Mouse (Mus musculus): ENCODE measurements at regions not wholly inside any gene's neighbourhood (a gene's known extent, or its start where the extent isn't known, plus 50 kb on each side); places are given as distances from the start of the nearest gene placed in this dataset.

DNA sequence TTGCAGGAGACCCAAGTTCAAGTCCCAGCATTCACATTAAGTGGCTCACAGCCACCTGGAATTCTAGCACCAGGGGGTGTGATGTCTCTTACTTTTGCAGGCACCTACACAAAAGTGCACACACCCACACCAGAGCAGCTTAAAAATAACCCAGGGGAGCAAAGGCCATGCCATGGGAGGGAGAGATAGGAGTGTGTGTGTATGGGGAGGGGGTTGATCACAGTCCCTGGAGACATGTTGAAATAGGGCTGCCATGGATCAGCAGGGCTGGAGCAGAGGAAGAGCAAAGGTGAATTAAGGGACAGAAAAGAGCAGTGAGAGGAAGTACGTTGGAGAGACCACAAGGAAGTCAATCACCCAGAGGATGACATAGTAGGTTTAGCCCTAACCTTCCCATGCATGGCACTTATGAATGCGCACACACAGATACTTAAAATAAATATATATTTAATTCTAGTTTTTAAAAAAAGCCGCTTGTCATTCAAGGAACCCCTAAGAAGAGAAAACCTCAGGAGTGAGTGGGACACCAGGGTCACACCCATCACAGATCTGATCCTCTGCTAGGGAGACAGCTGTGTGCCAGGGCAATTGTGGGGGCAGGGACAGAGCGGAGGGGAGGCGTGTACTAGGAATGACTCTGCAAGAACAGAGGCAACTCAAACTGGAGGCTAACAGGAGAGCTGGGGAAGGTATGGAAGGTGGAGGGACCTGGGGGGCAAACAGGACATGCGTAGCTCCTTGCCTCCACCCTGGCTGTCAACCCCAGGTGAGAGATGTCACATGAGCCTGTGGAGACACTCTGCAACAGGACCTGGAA is 189.5 kb upstream of the Rybp start:
- no peak for DNase-seq (ENCODE audit: low spot score)

DNA sequence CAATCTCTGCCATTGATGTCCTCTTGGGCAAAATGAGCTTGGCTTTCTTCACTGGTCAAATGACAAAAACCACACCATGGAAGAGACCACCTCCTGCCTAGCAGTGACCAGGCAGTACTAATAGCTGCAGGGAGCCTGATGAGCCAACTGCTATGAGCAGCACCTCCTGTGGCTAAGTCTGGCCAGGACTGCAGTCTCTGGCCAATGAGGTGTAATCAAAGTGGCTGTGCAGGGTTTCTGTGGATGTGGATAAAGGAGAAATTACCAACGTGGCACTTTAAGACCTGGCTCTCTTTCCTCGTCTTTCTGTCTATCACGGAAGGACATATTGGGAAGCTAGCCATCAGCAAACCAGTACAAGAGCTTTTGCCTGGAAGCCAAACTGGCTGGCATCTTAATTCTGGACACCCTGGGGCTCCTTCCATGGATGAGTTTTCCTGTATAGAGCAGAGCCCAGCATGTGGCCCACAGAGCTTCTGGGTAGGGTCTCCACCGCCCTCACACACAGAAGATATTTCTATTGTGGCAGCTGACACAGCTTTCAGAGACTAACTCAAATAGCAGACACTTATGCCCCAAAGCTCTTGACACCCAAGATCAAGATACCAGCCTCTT is 188.2 kb upstream of the Rybp start:
- DNase-seq (ENCODE audit: low spot score), result no peak

DNA sequence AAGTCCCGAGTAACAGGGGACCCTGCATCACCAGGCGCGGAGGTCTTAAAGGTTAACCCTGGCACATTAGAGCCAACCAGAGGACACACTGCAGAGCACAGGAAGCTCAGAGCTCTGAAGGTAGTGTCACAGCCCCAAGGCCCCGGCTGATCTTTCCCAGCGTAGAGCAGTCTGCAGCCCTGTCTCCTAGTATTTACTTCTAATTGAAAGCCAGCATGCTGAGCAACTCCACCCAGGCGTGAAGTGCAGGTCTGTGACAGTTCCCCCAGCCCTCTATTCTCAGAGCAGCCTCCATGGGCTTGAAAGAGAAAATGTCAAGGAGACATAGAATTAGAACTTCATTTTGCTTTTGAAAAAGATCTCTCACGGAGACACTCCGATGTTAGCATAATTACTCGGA is 187.0 kb upstream of the Rybp start:
- no peak for DNase-seq (ENCODE audit: low spot score)

DNA sequence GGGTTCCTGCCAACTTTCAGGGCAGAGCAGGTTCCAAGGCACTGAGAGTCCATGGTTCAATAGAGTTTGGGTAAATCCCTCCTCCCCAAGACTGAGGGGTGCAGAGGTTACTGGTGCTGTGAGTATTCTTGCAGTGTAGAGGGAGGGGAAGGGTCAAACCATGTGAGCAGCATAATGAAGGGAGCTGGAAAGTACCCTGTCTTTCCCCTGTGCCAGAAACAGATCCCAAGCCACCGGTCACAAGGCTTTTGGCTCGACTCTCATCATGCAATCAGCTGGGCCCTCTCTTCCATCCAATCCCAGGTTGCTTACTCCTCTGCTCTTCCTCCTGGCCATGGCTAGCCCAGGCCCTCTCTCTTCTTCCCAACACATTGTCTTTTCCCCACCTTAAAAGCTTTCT is 182.8 kb upstream of the Rybp start:
- DNase-seq (ENCODE audit: low spot score), result no peak

DNA sequence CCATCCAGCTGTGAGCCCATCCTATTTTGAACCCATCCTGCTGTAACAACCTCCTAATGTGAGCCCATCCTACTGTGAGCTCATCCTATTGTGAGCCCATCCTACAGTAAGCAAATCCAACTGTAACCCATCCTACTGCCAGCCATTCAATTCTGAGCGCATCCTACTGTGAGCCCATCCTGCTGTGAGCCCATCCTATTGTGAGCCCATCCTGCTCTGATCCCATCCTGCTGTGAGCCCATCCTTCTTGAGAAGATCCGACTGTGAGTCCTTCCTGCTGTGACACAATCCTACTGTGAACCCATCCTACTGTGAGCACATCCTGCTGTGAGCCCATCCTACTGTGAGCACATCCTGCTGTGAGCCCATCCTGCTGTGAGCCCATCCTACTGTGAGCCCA is 175.5 kb upstream of the Rybp start:
- DNase-seq (ENCODE audit: low spot score), result no peak

DNA sequence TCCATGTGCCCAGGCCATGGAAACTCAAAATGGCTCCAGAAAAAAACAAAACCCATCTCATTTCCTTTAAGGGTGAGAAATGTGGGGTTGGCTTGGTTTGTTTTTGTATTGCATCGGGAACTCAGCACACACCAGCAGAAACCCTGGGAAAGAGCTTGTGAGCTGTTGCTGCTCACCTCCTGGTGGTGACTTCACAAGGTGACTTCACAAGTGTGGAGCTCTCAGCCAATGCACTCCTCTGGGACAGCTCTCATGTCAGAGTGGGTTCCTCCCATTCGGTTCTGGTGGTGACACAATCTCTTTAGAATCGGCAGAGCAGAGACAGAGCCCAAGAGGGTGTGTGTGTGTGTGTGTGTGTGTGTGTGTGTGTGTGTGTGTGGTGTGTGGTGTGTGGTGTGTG is 166.1 kb upstream of the Rybp start:
- DNase-seq (ENCODE audit: low spot score), result no peak

DNA sequence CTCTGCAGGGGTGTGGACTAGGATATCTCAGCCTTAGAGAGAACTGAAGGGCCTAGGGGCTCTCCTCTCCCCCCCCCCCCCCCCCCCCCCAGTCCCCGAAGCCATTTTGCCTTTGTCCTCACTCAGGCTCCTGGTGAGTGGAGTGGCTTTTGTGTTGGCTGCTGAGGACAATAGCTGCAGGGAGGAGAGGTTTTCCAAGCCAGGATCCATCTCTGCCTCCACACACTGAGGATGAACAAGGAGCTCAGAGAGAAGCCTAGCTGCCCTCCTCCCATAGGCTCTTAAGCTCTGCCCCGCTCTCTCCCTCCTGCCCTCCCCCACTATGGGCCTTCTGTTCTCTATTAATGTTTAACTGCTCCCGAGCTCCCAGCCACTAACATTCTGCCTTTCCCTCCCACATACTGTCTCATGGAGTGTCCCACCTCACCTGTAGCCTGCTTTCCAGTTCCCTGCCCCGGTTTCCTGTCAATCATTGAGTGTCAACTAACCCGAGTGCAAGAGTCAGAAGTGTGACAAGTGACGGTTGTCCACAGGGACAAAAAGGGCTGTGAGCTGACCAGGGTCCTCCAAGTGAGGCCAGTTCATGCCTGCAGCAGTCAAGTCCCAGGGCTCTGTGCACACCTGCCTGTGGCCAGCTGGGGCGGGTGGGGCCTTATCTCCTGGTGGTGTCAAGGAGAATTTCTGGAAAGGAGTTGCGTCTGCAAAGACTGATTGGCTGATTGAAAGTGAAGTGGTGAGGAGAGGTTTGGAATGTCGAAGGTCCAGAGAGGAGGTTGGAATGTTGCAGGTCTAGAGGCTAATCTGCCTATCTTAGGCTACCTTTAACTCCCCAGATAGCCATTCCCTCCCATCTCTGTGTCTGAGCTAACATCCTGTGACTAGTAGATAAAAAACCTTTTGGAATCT is 165.1 kb upstream of the Rybp start:
- no peak for DNase-seq (ENCODE audit: low spot score)

DNA sequence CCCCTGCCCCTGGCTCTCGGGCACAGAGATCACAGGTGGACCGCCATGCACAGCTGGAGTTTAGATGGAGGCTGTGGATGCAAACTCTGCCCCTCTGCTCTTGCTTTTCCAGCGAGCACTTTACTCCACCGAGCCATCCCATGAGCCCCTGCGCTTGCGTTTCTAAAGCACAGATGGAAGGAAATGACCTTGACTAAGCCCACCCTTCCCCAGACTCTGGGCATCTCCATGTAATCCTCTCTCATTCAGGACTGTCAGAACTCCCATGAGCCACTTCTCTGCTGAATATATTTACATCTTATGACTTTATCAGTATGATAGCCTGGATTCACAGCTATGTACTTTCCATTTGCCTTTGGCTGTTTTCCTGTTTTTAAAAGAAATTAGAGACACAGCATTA is 162.8 kb upstream of the Rybp start:
- DNase-seq (ENCODE audit: low spot score), result no peak

DNA sequence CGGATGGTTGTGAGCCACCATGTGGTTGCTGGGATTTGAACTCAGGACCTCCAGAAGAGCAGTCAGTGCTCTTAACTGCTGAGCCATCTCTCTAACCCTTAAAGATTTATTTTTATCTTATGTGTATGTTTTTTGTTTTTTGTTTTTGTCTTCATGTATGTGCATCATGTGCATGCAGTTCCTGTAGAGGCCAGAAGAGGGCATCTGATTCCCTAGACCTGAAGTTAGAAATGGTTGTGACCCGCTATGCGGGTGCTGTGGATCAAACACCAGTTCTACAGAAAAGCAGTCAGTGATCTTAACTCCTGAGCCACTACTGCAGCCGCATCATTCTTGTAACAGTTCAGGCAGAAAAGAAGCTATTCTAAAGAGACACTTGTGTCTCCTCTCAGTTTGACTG is 161.8 kb upstream of the Rybp start:
- no peak for DNase-seq (ENCODE audit: low spot score)

DNA sequence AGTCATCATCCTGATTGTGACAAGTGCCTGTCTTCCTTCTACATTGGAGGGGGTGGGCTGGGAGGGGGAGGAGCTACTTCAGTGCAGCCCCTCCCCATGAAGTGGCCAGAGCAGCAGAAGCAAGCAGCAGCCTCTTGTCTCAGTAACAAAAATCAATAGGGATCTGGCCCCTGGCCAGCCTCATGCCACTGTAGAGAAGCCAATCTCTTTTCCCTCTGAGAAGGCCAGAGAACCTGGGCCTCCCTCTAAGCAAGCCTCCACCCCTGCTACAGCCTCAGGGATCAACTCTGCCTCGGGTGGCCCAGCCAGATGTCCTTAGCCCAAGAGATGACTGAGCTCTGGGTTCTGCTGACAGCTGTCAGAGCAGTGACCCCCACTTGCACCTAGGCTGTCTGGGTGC is 159.9 kb upstream of the Rybp start:
- DNase-seq (ENCODE audit: low spot score), result no peak

DNA sequence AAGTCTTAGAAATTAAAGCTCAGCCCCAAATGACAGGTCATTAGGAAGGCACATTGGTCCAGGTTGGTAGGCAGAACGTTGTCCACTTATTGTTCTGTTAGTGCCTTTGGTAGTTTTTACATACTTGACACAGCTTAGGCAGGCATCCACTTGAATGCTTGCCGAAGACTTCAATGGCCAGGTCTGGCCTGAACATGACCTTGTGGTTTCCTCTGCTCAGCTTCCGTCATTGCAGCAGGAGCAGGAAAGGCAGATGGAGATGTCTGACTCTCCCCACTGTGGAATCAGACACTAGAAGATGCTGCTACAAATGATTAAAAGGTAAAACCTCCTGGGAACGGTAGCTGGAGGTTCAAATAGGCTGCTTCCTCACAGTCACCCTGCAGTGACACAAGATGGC is 159.5 kb upstream of the Rybp start:
- DNase-seq (ENCODE audit: low spot score), result no peak

DNA sequence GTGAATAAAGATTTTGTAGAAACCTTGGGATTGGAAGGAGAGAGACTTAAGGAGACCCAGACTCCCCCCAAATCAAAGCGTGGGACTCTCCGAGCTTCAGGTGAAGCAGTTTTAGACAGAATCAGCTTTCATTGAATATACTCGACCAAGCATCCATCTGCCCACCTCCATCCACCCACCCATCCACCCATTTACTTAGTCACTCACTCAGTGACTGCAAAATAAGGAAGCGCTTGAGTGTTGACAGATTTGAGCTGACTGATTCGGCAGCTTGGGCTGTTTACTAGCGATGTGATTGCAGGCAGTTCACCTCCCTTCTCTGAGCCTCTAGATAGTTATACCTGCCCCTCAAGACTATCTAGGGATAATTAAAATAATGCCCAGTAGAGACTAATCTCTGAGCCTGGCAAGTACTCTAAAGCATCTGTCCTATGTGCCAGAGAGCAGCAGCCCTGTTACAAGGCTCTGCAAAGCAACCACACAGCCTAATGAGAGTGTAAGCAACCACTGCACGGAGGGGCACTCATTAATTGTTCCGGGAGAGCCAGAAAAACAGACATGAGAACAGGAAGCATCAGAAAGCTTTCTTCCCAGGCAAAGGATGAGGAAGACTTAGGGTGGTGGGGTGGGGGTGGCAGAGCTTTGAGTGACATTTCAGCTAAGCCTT is 151.9 kb upstream of the Rybp start:
- DNase-seq (ENCODE audit: low spot score), result no peak

DNA sequence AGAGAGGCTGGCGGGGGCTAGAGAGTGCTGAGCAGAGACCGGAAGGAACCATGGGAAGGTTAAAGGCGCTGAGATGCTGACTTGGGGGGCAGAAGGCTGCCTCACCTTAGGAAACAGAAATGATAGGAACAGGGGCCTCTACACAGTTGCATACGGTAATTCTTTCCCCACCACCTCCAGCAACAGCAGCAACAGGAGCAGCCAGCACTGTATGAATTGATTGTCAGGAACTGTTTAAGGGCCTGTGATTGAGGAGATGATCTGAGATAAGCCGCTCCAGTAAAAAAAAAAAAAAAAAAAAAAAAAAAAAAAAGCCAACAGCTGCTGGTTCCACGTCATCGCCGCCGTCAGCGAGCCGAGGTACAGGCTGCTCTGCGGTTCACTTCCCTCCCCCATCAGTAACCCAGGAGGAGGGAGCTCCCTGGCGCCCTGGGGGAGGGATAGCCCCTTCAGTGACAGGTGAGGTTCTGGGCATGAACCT is 151.3 kb upstream of the Rybp start:
- peak; percentile 6 for DNase-seq (ENCODE audit: low spot score)

DNA sequence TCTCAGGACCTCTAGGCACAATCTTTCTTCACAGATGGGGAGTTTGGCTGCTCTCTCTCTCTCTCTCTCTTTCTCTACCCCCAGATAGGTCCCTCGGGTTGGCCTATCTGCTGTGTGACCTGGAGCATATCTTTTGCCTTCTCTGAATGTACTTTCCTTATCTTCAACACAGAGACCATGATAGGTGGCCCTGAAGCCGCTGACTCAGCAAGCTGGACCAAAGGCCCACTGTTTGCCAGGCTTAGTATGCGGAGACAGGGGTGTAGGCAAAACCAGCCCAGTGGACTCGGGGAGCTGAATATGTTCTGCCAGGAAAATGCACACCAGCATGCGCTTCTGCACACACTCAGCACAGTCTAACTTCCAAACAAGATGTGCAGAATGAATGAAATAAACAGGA is 150.7 kb upstream of the Rybp start:
- DNase-seq (ENCODE audit: low spot score), result no peak

DNA sequence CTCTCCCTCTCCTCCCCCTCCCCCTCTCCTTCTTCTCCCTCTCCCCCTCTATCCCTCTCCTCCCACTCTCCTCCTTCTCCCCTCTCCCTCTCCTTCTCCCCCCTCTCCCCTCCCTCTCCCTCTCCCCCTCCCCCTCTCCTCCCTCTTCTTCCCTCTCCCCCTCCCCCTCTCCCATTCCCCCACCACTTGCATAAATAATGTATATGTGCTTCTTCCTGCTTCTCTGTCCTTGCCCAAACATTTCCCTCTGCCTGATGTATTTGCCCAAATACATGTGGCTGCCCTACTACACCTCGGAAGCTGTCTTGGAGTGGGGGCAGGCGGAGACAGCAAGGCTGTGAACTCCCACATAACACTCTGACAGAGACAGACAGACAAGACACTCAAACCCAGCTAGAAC is 149.2 kb upstream of the Rybp start:
- DNase-seq (ENCODE audit: low spot score), result no peak

DNA sequence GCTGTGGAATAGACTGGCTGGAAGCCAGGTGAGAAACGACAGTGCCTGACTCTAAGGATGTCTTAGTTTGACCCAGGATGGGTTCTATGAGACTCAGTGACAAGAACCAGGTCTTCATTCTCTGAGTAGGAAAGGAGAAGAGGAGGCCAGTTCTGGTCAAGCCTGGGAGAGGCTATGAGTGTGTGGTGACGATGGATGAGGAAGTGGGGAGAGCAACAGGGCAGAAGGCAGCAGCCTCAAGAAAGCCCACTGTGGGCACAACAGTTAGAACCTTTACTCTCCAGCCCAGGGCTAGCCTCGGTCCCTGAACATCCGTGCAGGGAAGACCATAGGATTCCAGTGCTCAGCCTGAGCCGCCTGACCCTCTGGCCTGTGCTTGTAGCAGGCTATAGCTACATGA is 147.9 kb upstream of the Rybp start:
- no peak for DNase-seq (ENCODE audit: low spot score)

DNA sequence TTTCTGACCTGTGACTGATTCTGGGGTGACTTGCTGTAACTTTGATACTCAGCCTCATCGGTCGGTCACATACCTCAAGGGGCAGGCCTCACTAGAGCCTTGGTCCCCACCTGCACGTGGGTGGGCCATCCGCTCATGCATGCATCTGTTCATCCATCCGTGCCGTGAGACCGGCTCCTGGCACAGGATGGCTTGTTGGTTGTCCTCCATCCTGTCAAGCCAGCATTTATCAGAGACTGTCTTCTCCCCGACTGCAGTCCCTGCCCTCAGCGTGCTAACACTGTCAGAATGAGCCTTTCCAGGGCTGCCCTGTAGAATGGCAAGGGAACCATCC is 146.2 kb upstream of the Rybp start:
- DNase-seq (ENCODE audit: low spot score), result no peak

DNA sequence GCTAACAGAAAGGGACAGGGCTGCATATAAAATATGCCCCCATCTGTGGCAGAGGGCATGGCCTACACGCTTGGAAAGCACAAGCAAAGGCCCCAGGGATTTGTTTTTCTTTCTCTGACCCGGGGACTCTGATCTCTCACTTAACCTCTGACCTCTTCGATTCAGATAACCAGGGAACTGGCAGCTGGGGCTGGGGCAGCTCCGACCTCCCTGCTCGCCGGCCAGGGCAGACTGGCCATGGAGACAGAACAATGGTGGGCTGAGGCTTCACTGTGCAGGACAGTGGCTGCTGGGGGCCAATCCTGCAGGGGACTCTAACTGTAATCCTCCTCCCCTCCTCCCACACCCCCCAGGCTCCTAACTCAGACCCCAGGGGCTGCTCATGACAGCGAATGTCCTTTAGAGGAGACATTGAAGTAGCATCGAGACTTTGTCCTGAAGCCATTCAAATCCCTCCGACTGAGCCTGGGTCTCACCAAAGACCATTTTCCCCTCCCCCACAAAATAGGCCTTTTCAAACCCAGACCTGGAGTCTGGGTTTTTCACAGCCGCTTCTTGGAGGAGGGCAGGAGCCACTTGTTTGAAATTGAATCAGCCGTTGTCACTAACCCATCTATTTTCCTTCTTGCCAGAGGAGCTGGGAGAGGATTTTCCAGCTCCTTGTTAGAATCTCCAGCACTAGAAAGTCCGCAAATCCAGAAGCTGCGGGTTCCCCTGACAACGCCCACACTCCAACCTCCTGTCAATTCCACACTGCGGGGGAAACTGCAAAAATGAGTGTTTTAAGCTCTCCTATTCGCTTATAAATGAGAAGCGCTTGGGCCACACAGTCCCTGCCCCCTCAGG is 145.6 kb upstream of the Rybp start:
- no peak for DNase-seq (ENCODE audit: low spot score)

DNA sequence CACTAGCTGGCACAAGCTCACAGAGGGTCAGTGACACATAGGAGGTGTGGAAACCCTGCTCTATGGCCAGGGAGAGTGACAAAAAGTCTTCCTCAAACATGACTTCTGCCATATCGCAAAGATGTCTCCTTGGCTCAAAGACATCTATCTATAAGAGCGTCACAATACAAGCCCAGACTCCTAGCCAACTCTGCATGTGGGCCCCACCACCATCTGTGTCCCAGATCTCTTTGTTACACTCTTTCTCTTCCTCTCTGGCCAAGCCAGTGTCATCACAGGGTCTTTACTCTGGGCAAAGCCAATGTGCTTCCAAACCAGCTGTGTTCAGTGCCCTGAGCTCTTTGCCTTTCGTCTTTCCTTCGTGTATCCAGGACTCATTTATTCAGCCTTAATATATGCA is 143.0 kb upstream of the Rybp start:
- DNase-seq (ENCODE audit: low spot score), result no peak

DNA sequence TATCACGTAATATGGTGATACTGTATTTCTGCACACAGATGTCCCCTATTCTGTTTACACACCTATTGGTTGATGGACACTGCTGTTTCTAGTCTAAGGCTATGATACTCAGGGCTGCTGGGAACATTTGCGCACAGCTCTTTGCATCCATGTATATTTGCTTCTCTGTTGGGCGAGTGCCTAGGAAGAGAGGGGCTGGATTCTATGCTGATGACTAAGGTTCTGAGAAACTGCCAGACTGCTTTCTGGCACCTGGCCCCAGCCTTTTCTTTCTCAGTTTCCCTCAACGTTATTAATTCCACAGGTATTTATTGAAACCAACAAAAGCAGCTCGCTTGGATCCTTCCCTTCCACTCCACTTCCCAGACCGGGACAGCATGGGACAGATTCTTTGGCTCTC is 142.2 kb upstream of the Rybp start:
- no peak for DNase-seq (ENCODE audit: low spot score)

DNA sequence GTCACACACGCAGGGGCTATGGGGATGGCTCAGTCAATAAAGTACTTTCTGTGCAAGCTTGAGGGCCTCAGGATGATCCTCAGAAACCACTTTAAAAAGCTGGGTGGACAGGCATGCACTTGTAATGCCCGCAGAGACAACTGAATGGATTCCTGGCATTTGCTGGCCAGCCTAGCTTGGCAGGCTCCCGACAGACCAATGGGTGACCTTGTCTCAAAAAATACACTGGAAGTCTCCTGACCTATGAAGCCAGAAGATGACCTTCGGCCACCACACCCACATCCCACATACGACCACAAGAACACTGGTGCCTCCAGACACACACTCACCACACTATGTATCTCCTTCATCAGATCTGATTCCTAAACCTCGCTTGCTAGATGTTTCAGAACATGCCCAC is 141.5 kb upstream of the Rybp start:
- DNase-seq (ENCODE audit: low spot score), result no peak

DNA sequence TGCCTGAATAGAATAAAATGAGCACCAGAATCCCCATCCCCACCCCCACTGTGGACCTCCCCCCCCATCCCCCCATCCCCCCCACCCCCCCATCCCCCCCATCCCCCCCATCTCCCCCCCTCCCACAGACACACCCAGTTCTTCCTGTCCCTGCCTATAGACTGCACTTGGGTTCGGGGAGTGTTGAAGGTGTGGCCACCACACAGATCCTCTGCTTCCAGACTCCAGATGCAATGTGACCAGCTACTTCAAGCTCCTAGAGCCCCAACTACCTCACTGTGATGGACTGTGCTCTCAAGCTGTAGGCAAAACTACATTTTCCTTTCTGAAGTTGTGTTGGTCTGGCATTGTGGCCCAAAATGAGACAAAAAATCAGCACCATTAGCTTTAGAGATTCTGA is 138.3 kb upstream of the Rybp start:
- no peak for DNase-seq (ENCODE audit: low spot score)
